Mouse (Mus musculus): ENCODE results near the gene Sept4. TPM values are rescaled to one million over a fixed set of nuclear protein-coding genes. Genes with fewer than 3 reads are reported as not detected.

The Sept4 gene
- 1.4 and 1.5 TPM in 2 replicates for total RNA-seq (2017)

GRCm38 (mm10) chr11:87568255-87568953 lies at the start of gene Sept4:
Gene Sept4, plus strand, starts transcription at chr11:87568903.
- no peak for ATAC-seq (ENCODE audit: extremely low read depth, insufficient number of reproducible peaks, low FRiP score, poor library complexity, severe bottlenecking)

DNA sequence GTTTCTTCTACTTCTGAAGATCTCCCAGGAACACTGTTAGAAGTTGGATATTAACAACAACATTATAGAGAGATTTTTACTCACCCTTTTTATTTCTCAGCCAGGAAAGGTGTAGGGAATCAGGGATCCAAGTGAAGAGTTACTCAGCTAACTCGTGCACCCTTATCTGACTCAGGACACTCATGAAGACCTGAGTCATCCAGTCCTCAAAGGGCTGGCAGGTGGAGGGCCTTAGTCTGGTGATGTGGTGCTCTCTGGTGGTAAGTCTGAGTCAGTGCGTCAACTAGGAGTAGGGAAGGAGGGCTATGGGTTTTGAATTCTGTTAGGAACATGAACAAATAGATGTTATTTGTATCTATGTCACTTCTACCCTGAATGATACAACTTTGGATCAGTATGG lies 49.4 kb upstream of the Sept4 start:
- ATAC-seq (ENCODE audit: extremely low read depth, insufficient number of reproducible peaks, low FRiP score, poor library complexity, severe bottlenecking): peak; percentile 96

DNA sequence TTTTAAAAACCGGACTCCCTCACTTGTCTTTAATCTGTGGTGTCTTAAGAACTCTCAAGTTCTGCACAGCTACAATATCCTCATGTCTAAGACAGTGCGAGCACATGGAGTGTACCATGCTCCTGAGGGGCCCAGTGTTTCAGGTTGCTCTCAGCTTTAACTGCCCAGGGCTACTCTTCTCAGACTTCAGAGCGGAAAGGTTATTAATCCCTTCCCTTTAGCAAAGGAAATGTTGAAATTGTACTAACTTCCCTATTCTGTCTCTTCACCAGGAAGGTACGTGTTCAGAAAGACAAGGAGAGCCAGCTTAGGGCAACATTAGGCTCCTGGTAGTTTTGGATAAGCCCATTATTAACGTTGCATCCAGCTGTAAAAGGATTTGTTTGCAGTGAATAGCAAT lies 45.2 kb upstream of the Sept4 start:
- peak; percentile 22; the same call in 1 of the 2 replicates for ATAC-seq (ENCODE audit: extremely low read depth, insufficient number of reproducible peaks, low FRiP score, poor library complexity, severe bottlenecking)

DNA sequence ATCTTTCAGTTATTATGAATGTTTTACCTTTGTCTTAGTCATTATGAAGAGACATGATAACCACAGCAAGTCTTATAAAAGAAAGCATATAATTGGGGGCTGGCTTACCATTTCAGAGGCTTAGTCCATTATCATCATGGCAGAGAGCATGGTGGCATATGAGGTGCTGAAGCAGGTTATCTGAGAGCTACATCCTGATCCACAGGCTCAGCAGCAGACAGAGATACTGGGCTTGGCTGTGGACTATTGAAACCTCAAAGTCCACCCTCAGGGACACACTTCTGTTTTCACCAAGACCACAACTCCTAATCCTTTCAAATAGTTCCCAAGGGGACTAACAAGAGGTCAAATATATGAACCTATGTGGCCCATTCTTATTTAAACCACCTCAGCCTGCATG lies 44.7 kb upstream of the Sept4 start:
- no peak for ATAC-seq (ENCODE audit: extremely low read depth, insufficient number of reproducible peaks, low FRiP score, poor library complexity, severe bottlenecking)

GRCm38 (mm10) chr11:87524780-87525179 lies 43.9 kb upstream of the Sept4 start:
- no peak for ATAC-seq (ENCODE audit: extremely low read depth, insufficient number of reproducible peaks, low FRiP score, poor library complexity, severe bottlenecking)

DNA sequence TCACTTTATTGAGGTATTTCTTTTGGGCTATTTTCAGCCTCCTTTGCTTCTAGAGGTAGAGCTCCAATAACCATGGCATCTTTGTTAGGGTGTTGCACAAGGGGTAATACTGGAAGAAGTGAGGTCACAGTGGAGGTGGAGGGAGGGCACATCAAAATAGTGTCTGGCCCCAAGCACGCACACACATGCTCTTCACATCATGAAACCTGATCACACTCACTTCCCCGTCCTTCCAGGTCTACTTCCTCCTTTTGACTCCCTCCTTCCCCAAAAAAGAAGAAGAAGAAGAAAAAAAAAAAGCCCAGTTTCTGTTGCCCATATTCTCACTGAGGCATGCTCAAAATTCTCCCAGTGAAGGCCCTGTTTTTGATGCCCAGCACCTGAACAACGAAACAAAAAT lies 41.3 kb upstream of the Sept4 start:
- peak; percentile 61; the same call in 1 of the 2 replicates for ATAC-seq (ENCODE audit: extremely low read depth, insufficient number of reproducible peaks, low FRiP score, poor library complexity, severe bottlenecking)

DNA sequence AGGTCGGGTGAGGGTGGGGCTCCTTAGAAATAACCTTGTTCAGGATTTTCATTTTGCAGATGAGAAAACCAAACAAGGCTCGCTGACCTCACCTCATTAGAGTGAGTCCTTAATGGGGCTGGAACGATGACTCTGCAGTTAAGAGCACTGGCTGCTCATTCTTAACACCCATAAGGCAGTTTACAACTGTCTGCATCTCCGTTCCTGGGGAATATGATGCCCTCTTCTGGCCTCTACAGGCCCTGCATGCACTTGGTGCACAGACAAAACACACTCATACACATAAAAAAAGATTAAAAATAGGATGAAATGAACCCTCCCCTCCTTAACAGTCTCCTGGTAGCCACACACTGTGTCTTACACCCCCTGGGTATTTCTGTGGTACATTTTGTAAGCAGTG lies 40.7 kb upstream of the Sept4 start:
- ATAC-seq (ENCODE audit: extremely low read depth, insufficient number of reproducible peaks, low FRiP score, poor library complexity, severe bottlenecking): peak; percentile 72

GRCm38 (mm10) chr11:87531695-87532094 lies 37.0 kb upstream of the Sept4 start:
- no peak for ATAC-seq (ENCODE audit: extremely low read depth, insufficient number of reproducible peaks, low FRiP score, poor library complexity, severe bottlenecking)

DNA sequence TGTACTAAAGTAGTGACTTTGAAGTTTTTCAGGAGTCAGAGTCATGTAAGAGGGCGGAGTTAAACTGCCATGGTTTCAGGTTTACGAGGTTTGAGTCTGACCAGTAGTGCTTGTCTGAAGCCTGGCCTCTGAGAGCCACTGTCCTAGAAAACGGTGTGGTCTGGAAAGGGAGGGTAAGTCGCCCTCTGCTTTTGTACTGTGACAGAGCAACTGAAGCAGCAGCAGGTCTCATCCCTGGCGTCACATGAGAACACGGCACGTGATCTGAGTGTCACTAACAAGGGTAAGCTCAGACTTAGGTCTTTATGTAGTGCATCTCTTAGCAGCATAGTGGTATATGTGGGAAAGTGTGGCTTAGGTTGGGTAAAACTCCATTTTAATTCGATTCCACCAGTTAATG lies 26.4 kb upstream of the Sept4 start:
- no peak for ATAC-seq (ENCODE audit: extremely low read depth, insufficient number of reproducible peaks, low FRiP score, poor library complexity, severe bottlenecking)

DNA sequence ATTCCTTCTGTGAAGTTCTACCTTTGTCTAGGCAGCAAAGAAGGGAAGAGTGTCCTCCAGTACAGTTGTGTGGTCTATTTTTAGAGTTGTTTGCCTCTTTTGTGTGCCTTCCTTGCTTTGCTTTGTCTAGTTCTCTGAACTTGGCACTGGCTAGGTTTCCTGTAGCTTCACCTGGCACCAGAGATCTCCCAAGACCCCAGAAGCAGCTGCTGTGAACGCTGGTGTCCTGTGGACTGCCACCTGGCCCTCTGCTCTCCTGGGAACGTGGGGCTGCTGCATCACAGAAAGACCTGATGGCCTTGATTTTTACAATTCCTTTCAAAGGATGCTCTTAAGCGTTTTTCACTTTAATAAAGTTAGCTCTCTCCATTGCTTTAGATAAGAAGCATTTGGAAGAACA lies 25.8 kb upstream of the Sept4 start:
- ATAC-seq (ENCODE audit: extremely low read depth, insufficient number of reproducible peaks, low FRiP score, poor library complexity, severe bottlenecking): no peak

DNA sequence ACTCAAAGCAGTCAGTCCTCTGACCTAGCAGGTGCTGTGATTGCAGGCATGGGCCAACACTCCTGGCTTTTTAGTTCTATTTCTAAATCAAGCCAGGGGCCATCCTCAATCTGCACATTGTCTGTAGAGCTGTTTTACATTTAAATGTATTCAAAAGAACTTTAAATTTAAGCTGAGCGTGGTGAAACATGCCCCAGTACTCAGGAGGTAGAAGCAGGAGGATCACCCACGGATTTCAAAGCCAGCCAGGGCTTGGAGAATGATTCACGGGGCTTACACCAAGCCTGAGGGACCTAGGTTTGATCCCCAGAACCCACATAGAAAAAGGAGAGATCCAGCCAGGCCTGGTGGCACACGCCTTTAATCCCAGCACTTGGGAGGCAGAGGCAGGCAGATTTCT lies 15.4 kb upstream of the Sept4 start:
- ATAC-seq (ENCODE audit: extremely low read depth, insufficient number of reproducible peaks, low FRiP score, poor library complexity, severe bottlenecking): no peak

GRCm38 (mm10) chr11:87554386-87554785 lies 14.3 kb upstream of the Sept4 start:
- ATAC-seq (ENCODE audit: extremely low read depth, insufficient number of reproducible peaks, low FRiP score, poor library complexity, severe bottlenecking): no peak

- ATAC-seq (ENCODE audit: extremely low read depth, insufficient number of reproducible peaks, low FRiP score, poor library complexity, severe bottlenecking): no peak
These were observed 13.5 kb upstream of the Sept4 start for GRCm38 (mm10) chr11:87555106-87555703.

DNA sequence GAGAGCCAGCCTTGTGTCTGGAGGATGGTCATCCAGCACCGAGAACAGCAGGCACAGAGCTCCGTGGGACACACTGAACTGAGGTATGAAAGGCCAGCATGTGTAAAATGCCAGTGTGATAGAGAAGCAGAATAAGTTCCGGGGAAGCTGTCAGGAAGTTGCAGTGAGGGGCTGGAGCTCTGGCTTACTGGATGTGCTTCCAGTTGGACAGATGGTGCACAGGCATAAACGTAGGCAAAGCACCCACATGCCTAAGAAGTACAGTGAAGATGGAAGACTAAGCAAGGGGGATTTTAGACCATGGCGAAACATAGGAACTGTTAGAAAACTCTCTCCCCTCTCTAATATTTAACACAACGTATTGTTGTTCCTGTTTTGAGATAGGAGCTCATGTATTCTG lies 7.5 kb upstream of the Sept4 start:
- ATAC-seq (ENCODE audit: extremely low read depth, insufficient number of reproducible peaks, low FRiP score, poor library complexity, severe bottlenecking): no peak

- ATAC-seq (ENCODE audit: extremely low read depth, insufficient number of reproducible peaks, low FRiP score, poor library complexity, severe bottlenecking): no peak
These were observed 2.2 kb upstream of the Sept4 start, which contains the start of gene Gm11492 for GRCm38 (mm10) chr11:87566501-87566900. Gene Gm11492, plus strand, starts transcription at chr11:87566653.

DNA sequence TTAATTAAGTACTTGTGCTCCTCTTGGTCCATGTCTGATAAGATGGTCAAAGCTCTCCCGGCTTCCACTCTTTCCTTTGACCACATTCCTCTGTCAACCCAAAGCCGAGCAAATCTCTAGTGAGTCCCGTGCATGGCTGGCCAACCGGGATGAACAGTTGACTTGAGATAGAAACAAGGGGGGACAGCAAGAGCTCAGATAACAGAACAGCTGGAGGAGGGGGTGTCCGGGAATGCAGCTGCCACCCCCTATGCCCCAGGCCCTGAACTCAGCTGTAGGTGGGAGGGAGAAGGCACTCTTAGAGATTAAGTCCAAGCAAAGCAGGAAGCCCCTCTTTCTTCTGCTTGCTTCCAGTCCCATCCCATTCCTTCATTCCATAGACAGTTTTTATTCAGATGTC lies 2.0 kb downstream of the Sept4 start:
- ATAC-seq (ENCODE audit: extremely low read depth, insufficient number of reproducible peaks, low FRiP score, poor library complexity, severe bottlenecking): no peak

- no peak for ATAC-seq (ENCODE audit: extremely low read depth, insufficient number of reproducible peaks, low FRiP score, poor library complexity, severe bottlenecking)
These were observed 2.8 kb downstream of the Sept4 start for GRCm38 (mm10) chr11:87571361-87571950.

DNA sequence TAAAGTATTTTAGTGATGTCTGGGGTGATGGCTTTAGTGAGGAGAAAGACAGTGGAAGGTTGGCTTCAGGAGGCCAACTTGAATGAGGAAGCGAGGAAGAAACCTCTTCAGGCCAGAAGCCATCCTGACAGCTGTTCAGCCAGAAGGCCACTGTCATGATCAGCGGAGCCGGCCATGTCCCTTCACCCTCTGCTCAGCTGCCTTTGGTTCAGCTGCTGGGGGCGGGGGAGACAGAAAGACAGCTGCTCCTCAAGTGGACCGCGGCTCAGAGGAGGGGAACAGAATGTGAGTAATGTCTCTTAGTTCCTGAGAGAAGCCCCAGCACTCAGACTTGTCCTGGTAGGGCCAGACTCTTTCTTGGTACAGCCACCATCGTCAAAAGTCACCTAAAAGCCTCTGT lies 5.0 kb downstream of the Sept4 start:
- no peak for ATAC-seq (ENCODE audit: extremely low read depth, insufficient number of reproducible peaks, low FRiP score, poor library complexity, severe bottlenecking)

DNA sequence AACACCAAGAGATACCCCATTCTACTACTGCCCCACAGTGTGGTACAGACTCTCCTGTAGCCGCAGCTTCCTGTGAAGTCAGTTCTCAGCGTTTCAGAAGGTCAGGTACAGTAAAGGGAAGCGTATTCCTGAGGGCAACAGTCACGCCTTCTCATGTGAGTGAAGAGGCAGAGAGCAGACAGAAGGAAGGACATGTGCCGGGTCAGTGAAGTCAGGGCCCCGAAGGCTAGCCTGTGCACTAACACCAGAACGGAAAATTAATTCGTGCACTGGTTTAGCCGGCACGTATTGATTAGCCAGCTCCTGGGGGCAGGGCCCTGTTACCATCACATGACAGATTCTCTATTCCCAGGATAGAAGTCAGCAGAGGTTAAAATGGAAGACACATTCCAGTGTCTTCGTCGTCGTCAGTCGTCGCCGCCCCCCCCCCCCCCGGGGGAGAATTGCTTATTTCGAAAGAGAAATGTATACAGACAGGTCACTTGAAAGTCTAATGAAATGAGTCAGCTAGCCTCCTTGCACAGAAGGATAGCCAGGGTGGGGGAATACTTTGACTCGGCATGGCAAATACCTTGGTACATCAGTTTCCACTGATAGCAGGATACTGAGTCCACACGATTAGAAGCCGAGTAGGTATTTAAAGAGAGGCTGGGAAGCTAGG lies 5.9 kb downstream of the Sept4 start:
- no peak for ATAC-seq (ENCODE audit: extremely low read depth, insufficient number of reproducible peaks, low FRiP score, poor library complexity, severe bottlenecking)
